Mouse (Mus musculus) right cerebral cortex, postnatal 10 days (tissue): ENCODE measurements at regions not wholly inside any gene's neighbourhood (a gene's known extent, or its start where the extent isn't known, plus 50 kb on each side); places are given as distances from the start of the nearest gene placed in this dataset.

Experiments
- DNase-seq, 2 experiments: peaks; one replicate each; pipeline ENCODE4 v3.0.0; 2021; ENCODE audit warnings: low spot score in 2 of 2

DNA sequence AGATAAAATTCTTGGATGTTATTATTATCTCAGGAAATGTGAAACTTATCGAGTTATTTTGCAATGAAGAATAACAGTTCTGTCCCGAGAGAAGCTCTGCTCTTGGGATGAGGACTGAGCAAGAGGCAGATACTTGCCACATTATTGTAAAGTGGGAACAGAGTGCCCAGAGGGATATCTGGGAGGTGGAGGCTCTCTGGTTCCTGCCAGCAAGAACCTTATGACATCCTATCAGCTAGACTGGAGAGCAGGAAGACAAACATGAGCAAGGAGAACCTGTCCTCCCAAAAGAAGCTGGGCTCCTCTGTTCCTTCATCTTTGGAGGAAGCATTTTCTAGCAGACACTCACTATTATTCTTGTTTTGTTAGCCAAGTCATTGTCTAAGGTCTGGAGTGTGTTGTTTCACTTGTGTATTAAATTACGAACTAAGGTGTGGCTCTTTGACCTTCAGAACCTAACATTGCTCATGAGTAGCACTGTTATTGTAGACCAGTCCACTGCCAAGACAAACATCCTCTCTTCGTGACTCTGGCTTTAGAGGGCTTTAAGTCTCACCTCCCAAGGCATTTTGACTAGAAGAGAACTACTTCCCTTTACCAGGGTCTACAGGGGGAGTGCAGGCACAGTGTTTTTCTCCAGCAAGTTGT lies 69.6 kb upstream of the Palmd start:
- DNase-seq = no peak
